Mouse (Mus musculus): ENCODE measurements around the gene Olfr890. TPM values are rescaled to one million over a fixed set of nuclear protein-coding genes. Genes with fewer than 3 reads are reported as not detected.
"Not testable (repeated sequence)": the region's sequence is repeated elsewhere in the genome, so short reads cannot be mapped to it uniquely, and the experiment has no call there.

The Olfr890 gene
- not detected in 2 replicates for polyA plus RNA-seq (2016; fragmentation: Nextera tagmentation; extraction: Ambion mirVana)

GRCm38 (mm10) chr9:38142217-38142616, at the start of gene Olfr890:
Gene Olfr890 (plus strand): TSS chr9:38142517.
- no peak within 1 kb of the TSS for H3K4me2 ChIP-seq (replicated peaks)
- no peaks in the 10 kb centered on the region for H3K4me1 ChIP-seq
- H3K9me3 ChIP-seq, result no peaks in the 10 kb centered on the region
- no peaks in the 10 kb centered on the region for H3K36me3 ChIP-seq
- no peak within 1 kb of the TSS for H3K27ac ChIP-seq
- H3K9ac ChIP-seq, result no peak within 1 kb of the TSS
- H3K27me3 ChIP-seq (replicated peaks), result no peaks in the 10 kb centered on the region
- no peak within 1 kb of the TSS for H3K4me3 ChIP-seq
- no peak for ATAC-seq (ENCODE audit: low FRiP score, low read depth)

GRCm38 (mm10) chr9:38107828-38108227, 34.5 kb upstream of the Olfr890 start, which contains the start of gene Olfr888:
Gene Olfr888 (plus strand): TSS chr9:38108128.
- 82% methylated on average over 1 of the region's 1 CpGs for WGBS
- Histone ChIP-seq H3K9ac (no peak within 1 kb of the TSS), H3K4me1 (no peaks in the 10 kb centered on the region), H3K36me3 (no peaks in the 10 kb centered on the region), H3K9me3 (no peaks in the 10 kb centered on the region), H3K4me2 (replicated peaks) (no peak within 1 kb of the TSS), H3K27me3 (replicated peaks) (no peaks in the 10 kb centered on the region), H3K27ac (no peak within 1 kb of the TSS), H3K4me3 (no peak within 1 kb of the TSS)
- ATAC-seq (ENCODE audit: low FRiP score, low read depth), result no peak

- H3K27ac ChIP-seq, result no peak within 1 kb of the TSS
- no peaks in the 10 kb centered on the region for H3K36me3 ChIP-seq
- no peak within 1 kb of the TSS for H3K4me3 ChIP-seq
- H3K9ac ChIP-seq, result no peak within 1 kb of the TSS
- no peaks in the 10 kb centered on the region for H3K27me3 ChIP-seq (replicated peaks)
- no peak for ATAC-seq (ENCODE audit: low FRiP score, low read depth)
- no peaks in the 10 kb centered on the region for H3K9me3 ChIP-seq
- no peaks in the 10 kb centered on the region for H3K4me1 ChIP-seq
- no peak within 1 kb of the TSS for H3K4me2 ChIP-seq (replicated peaks)
These were observed 27.4 kb upstream of the Olfr890 start, which contains the start of gene Olfr889 for GRCm38 (mm10) chr9:38114898-38115297. Gene Olfr889 (plus strand): TSS chr9:38115198.

GRCm38 (mm10) chr9:38168341-38168740, 26.0 kb downstream of the Olfr890 start:
- not testable (repeated sequence) for H3K9ac ChIP-seq; H3K4me3 ChIP-seq; H3K36me3 ChIP-seq; H3K4me2 ChIP-seq (replicated peaks); H3K27me3 ChIP-seq (replicated peaks); ATAC-seq (ENCODE audit: low FRiP score, low read depth); H3K27ac ChIP-seq; H3K9me3 ChIP-seq; H3K4me1 ChIP-seq
- WGBS, result 54% methylated on average over 2 of the region's 2 CpGs

- Histone ChIP-seq H3K4me1 (no peaks in the 10 kb centered on the region), H3K4me2 (replicated peaks) (no peak within 1 kb of the TSS), H3K27ac (no peak within 1 kb of the TSS)
These were observed 38.4 kb downstream of the Olfr890 start, which contains the start of gene Olfr891 for GRCm38 (mm10) chr9:38180721-38181120. Gene Olfr891 (minus strand): TSS chr9:38180821.

More at GRCm38 (mm10) chr9:38180721-38181120, 38.4 kb downstream of the Olfr890 start, which contains the start of gene Olfr891:
- H3K27me3 ChIP-seq (replicated peaks), result no peaks in the 10 kb centered on the region
- no peaks in the 10 kb centered on the region for H3K36me3 ChIP-seq
- ATAC-seq (ENCODE audit: low FRiP score, low read depth), result no peak
- WGBS, result 83% methylated on average over 1 of the region's 1 CpGs
- H3K9me3 ChIP-seq, result peaks cover 4% of the 10 kb centered on the region; the same call in 1 of the 2 replicates
- H3K4me3 ChIP-seq, result no peak within 1 kb of the TSS
- no peak within 1 kb of the TSS for H3K9ac ChIP-seq

Other genes starting within 250 kb of the Olfr890 start
- gene Olfr145, start 245.8 kb upstream of the Olfr890 start, polyA plus RNA-seq (2016; fragmentation: Nextera tagmentation; extraction: Ambion mirVana), result not detected in 2 replicates
- gene Olfr878, start 224.7 kb upstream of the Olfr890 start, polyA plus RNA-seq (2016; fragmentation: Nextera tagmentation; extraction: Ambion mirVana), result not detected in 2 replicates
- not detected in 2 replicates for gene Olfr881, start 150.7 kb upstream of the Olfr890 start, polyA plus RNA-seq (2016; fragmentation: Nextera tagmentation; extraction: Ambion mirVana)
- not detected in 2 replicates for gene Olfr883, start 116.7 kb upstream of the Olfr890 start, polyA plus RNA-seq (2016; fragmentation: Nextera tagmentation; extraction: Ambion mirVana)
- gene Olfr884, start 96.0 kb upstream of the Olfr890 start, polyA plus RNA-seq (2016; fragmentation: Nextera tagmentation; extraction: Ambion mirVana), result not detected in 2 replicates
- not detected in 2 replicates for gene Olfr885, start 81.2 kb upstream of the Olfr890 start, polyA plus RNA-seq (2016; fragmentation: Nextera tagmentation; extraction: Ambion mirVana)
- gene Olfr887, start 58.4 kb upstream of the Olfr890 start, polyA plus RNA-seq (2016; fragmentation: Nextera tagmentation; extraction: Ambion mirVana), result not detected in 2 replicates
- gene Olfr888, start 34.4 kb upstream of the Olfr890 start, polyA plus RNA-seq (2016; fragmentation: Nextera tagmentation; extraction: Ambion mirVana), result not detected in 2 replicates
- gene Olfr889, start 27.3 kb upstream of the Olfr890 start, polyA plus RNA-seq (2016; fragmentation: Nextera tagmentation; extraction: Ambion mirVana), result 0.09 and 0.11 TPM in 2 replicates
- not detected in 2 replicates for gene Olfr891, start 38.3 kb downstream of the Olfr890 start, polyA plus RNA-seq (2016; fragmentation: Nextera tagmentation; extraction: Ambion mirVana)
- gene Olfr893, start 65.8 kb downstream of the Olfr890 start, polyA plus RNA-seq (2016; fragmentation: Nextera tagmentation; extraction: Ambion mirVana), result not detected in 2 replicates
- not detected in 2 replicates for gene Olfr894, start 75.5 kb downstream of the Olfr890 start, polyA plus RNA-seq (2016; fragmentation: Nextera tagmentation; extraction: Ambion mirVana)
- not detected in 2 replicates for gene Olfr143, start 110.3 kb downstream of the Olfr890 start, polyA plus RNA-seq (2016; fragmentation: Nextera tagmentation; extraction: Ambion mirVana)
- gene Olfr895, start 125.3 kb downstream of the Olfr890 start, polyA plus RNA-seq (2016; fragmentation: Nextera tagmentation; extraction: Ambion mirVana), result not detected in 2 replicates
- gene Olfr896-ps1, start 148.6 kb downstream of the Olfr890 start, polyA plus RNA-seq (2016; fragmentation: Nextera tagmentation; extraction: Ambion mirVana), result not detected in 2 replicates
- gene Olfr25, start 186.5 kb downstream of the Olfr890 start, polyA plus RNA-seq (2016; fragmentation: Nextera tagmentation; extraction: Ambion mirVana), result not detected in 2 replicates
- not detected in 2 replicates for gene Olfr898, start 205.9 kb downstream of the Olfr890 start, polyA plus RNA-seq (2016; fragmentation: Nextera tagmentation; extraction: Ambion mirVana)
- not detected in 2 replicates for gene Olfr250, start 224.4 kb downstream of the Olfr890 start, polyA plus RNA-seq (2016; fragmentation: Nextera tagmentation; extraction: Ambion mirVana)
- gene Olfr251, start 234.6 kb downstream of the Olfr890 start, polyA plus RNA-seq (2016; fragmentation: Nextera tagmentation; extraction: Ambion mirVana), result not detected in 2 replicates

Data from neural tube, embryonic 12.5 days (tissue).